Mouse (Mus musculus): ENCODE data around the gene Tmie.

- no peak for TF ChIP-seq POLR2A (IDR thresholded peaks at IDR 0.05; ENCODE audit: borderline replicate concordance, extremely low read depth, insufficient read depth, insufficient read length, poor library complexity, severe bottlenecking)
- TF ChIP-seq CTCF (IDR thresholded peaks at IDR 0.05; ENCODE audit: borderline replicate concordance, extremely low read depth, insufficient read depth, insufficient read length): no peak
Observed at GRCm38 (mm10) chr9:110896595-110896994, 16.7 kb upstream of the Tmie start.
